Mouse (Mus musculus): ENCODE results near the gene Fmnl2.
A peak's percentile ranks its signal among the peaks of the same experiment; 100 is the strongest.

The Fmnl2 gene

DNA sequence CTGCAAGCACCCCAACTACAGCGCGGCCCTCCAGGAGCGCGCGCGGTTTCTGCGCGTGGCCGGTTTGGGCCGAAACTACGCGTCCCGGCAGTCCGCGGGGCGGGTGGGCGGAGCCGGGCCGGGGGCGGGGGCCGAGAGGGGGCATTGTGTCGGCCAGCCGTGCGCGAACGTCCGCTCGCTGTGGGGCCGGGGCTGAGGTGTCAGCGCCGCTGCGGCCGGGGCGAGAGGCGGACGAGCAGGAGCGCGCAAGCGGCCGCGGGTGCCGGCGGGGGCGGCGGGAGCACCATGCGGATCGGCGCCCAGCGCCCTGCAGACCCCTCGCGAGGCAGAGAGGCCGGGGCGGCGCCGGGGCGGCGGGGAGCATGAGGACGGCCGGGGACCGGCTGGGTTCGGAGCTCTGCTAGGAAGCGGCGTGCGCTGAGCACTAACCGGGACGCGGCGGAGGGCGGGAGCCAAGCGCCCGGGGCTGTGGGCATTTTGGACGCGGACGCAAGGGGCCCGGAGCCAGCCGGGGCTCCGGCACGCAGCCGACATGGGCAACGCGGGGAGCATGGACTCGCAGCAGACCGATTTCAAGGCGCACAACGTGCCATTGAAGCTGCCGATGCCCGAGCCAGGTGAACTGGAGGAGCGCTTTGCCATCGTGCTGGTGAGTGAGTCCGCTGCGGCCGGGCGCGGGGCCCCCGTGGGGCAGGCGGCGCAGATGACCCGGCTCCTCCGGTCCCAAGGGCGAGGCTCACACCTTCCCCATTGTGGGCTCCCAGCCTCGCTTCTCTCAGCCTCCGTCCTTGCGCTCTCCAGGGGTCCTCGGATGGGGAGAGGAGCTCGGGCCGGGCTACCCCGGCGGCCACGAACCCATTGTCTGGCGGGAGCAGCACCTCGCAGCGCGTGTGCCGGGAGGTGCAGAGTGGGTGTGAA, at the start of gene Fmnl2:
Gene Fmnl2 (plus strand): TSS at position 250 of the 918 bp plus-strand sequence.
- DNase-seq (ENCODE audit: low spot score): peak; percentile 55

DNA sequence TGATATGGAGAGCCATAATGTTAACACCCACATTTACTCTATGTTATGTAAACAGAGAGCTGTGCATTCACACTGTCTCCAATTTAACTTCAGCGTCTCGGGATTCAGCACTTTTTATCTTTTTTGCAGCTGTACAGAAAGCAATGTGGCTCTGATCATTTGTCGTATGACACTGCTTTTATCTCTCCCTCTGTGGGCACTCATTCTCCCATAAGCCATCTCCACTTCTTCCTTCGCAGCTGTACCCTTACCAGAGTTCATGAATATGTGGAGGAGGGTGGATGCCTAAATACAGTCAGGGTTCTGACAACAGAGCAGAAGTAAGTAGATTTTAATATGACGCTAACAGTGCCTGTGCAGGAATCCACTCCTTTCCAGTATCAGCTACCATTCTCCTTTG, 47.7 kb upstream of the Fmnl2 start:
- no peak for DNase-seq (ENCODE audit: low spot score)

GRCm38 (mm10) chr2:52811691-52812090, 46.0 kb upstream of the Fmnl2 start:
- DNase-seq (ENCODE audit: low spot score): no peak

GRCm38 (mm10) chr2:52817341-52817740, 40.3 kb upstream of the Fmnl2 start:
- DNase-seq (ENCODE audit: low spot score): no peak

GRCm38 (mm10) chr2:52818944-52819343, 38.7 kb upstream of the Fmnl2 start:
- no peak for DNase-seq (ENCODE audit: low spot score)

- no peak for DNase-seq (ENCODE audit: low spot score)
These were observed 35.4 kb upstream of the Fmnl2 start for GRCm38 (mm10) chr2:52822214-52822613.

DNA sequence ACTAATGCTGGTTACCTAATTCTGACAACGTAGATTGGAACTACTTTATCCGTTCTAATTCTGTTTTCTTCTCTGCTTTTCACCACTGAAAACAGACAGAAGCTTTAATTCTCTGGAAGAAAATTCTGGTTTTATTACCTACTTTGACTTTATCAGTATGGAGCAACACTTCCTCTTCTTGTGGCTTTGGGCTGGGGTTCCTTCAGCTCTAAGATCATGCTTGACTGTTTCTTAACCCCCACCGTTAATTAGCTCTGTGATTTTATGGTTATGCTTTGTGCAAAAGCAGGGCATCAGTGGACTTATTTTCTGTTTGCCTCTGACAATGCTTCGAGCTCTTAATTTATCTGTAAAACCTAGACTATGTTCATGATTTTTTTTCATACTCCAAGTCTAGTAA, 29.6 kb upstream of the Fmnl2 start:
- DNase-seq (ENCODE audit: low spot score): no peak

DNA sequence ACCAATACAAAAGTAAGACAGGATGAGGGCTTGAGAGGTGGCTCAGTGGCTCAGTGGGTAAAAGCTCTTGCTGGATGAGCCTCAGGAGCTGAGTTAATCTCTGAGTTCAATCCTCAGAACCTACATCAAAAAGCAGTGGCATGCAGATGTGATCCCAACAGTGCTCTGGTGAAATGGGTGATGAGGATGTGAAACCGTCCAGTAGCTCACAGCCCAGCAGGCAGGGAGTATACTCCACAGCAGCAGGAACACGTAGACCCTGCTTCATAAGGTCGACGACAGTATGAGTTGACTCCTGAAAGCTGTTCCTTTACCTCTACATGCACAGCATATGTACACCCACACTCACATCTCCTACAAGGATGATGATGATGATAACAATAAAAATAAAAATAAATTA, 27.1 kb upstream of the Fmnl2 start:
- no peak for DNase-seq (ENCODE audit: low spot score)

DNA sequence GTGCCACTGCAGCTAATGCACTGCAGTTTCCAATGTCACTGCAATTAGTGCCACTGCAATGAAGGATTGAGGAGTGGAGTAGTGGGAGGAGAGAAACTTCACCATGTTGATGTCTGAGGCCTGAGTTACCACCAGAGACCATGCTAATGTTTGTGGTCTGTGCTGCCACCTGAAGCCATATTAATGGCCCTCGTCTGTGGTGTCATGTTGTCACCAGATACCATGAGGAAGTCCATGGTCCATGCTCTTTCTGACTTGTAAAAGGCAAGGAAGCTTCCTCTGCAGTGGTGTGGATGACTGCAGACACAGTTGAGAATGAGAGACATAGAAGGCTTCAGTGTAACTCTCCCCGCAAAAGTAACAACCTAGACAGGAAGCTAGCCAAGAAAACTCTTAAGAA, 26.1 kb upstream of the Fmnl2 start:
- DNase-seq (ENCODE audit: low spot score): no peak

DNA sequence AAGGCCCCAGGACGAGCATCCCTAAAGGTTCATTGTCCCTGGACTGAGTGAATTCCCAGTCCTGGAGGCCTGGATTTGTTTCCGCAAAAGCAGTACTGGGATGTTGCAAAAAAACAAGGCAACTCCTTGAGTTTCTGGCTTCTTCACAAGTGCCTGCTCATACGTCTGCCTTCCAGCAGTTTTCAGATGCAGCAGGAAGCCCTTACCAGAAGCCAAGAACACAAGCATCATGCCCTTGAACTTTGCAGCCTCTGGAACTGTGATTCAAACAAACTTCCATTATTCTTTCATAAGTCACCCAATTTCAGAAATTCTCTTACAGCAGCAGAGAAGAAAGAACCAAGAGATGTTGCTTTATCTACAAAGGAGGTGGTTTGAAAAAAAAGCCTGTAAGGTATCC, 21.9 kb upstream of the Fmnl2 start:
- DNase-seq (ENCODE audit: low spot score): no peak

DNA sequence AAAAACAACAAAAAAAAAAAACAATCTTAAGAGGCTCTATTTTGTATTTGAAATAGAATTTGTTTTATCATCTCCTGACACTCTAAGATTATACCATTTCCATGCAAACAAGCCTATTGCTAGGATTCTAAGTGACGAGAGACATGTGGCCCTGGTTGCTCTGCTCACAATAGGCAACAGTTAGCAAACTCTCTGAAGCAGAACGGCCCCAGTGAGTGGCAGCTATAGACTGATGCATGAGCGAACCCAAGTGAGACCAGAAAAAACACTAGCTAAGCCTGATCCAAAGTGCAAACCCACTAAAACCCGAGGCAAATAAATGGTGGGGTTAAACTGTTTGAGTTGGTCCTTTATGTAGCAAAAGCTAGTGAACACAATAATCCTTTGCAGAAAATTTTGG, 18.6 kb upstream of the Fmnl2 start:
- no peak for DNase-seq (ENCODE audit: low spot score)

- no peak for DNase-seq (ENCODE audit: low spot score)
These were observed 17.8 kb upstream of the Fmnl2 start for GRCm38 (mm10) chr2:52839868-52840267.

- no peak for DNase-seq (ENCODE audit: low spot score)
These were observed 13.8 kb upstream of the Fmnl2 start for GRCm38 (mm10) chr2:52843861-52844260.

DNA sequence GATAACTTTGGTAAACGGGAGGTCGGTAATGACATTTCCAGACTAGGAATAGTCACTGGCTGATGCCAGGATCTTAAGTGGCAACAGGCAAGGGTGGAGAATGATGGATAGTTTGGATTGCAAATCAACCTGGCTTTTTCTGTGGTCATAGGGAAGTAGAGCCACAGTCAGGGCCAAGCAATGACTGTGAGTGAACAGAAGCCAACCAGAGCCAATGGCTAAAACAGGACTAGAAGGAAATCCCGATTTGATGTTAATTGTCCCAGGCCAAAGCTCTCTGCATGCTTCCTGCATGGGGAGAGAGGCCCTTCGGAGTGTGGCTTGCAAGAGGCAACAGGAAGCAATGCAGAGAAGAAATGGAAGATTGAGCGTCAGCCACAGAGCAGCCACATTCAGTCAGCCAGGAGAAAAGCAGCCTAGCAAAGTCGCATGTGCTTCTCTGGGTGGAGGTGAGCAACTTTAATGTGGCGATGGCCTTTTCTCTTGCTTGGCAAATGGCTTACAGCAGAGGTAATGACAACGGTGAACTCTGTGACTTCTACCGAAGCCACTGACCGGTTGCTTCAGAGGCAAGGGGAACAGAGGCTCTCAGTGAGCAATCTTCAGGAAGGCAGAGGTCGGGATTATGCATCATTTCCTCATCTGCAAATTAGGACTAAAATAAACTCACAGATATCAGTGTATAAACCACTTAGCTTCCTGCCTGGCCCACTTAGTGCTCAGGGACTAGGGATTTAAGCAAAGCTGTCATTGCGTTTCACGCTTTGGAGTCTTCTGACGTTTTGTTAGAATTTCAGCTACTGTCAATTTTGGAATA, 12.5 kb upstream of the Fmnl2 start:
- no peak for DNase-seq (ENCODE audit: low spot score)

- DNase-seq (ENCODE audit: low spot score): no peak
These were observed 11.2 kb upstream of the Fmnl2 start for GRCm38 (mm10) chr2:52846506-52846905.

- DNase-seq (ENCODE audit: low spot score): no peak
These were observed 8.6 kb upstream of the Fmnl2 start for GRCm38 (mm10) chr2:52849092-52849491.

DNA sequence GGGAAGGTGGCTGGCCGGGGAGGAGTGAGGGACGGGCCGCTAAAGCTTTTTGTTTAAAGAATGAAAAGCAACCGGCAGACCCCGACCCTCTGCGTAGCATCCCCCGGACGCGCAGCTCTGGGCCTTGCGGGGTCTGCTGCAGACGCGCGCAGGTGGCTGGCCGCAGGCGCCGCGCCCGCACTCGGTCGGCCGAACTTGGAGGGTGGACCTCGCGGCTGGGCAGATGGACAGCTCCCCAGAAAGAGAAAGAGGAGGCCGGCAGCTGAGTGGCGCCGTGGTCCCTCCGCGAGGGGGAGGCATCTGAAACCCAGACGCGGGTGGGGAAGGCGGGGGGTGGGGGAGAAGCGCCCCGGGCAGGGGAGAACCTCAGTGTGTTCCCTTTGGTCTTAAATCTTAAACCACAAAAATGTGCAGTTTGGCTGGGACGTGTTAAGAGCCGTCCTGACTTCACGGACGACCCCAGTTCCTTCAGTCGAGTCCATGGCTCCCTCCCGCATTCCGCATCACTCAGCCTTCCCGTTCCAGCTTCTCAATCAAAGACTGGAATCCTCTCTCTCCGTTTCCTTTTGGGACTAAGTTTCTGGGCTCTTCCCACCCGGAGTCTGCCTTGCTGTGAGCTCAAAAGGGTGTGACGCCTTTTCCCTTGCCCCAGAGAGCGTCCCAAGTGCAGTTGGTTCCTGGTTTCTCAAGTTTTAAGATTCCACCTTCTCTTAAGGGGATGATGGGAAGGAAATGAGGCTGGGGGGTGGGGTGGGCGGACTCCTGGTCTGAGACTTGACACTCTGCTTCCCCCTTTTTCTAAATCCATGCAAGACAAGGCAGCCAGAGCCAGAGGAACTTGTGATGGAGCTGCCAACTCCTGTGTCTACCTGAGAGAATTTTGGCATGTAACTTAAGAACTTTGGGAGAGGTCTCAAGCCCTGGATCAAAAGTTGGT, 1.1 kb downstream of the Fmnl2 start:
- no peak for DNase-seq (ENCODE audit: low spot score)

- DNase-seq (ENCODE audit: low spot score): no peak
These were observed 1.8 kb downstream of the Fmnl2 start for GRCm38 (mm10) chr2:52859466-52859840.

DNA sequence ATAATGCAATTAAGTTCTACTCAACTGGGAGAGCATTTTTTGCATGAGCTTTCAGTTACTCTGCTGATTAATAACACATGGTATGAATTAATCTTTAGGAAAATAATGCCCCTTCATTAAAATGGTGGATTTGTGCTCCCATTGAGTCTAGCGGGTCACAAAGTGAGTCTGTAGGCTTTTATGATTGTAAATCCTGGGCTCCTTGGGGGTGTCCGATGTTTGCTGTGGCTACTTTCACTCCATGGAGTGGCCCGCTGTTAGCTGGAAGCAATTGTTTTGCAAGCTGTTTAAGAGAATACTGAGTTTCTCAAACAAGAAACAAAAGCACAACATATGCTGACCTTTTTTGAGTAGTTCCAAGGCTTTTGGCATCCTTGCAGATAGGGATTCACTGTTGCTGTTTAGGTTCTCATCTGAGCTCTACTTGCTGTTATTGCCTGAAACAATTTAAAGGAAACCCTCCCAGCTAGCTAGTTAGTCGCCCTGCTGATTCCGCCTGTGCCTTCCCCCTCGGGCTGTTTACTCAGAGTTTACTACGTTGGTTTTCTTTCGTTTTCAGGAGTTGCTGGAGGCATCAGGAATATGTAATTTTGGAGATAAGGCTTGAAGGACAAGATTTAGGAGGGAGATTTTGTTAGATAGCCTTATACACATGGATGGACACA, 2.6 kb downstream of the Fmnl2 start:
- DNase-seq (ENCODE audit: low spot score): no peak

- DNase-seq (ENCODE audit: low spot score): no peak
These were observed 4.5 kb downstream of the Fmnl2 start for GRCm38 (mm10) chr2:52862046-52862759.

DNA sequence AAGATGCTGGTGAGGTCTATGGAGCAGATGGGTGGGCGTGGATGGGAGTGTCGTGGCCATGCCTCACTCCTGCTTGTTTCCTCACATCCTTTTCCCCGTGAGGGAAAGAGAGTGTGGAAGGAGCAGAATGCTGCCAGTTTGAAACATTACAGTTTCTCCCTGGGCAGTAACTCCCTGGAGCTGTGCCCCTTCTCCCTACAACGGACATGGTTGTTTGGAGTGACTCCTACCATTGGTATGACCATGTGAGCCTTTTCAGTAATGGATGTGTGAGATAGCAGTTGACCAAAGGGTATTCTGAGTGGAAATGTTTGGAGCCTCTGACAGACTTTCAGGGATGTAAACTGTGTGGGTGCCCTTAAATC, 5.1 kb downstream of the Fmnl2 start:
- no peak for DNase-seq (ENCODE audit: low spot score)
